Mouse (Mus musculus): ENCODE data around the gene Pik3cg. TPM values are rescaled to one million over a fixed set of nuclear protein-coding genes. Genes with fewer than 3 reads are reported as not detected.

The Pik3cg gene
- total and polyA plus RNA-seq, 2 experiments from 2014 or later, result 1.1 to 2.5 TPM

DNA sequence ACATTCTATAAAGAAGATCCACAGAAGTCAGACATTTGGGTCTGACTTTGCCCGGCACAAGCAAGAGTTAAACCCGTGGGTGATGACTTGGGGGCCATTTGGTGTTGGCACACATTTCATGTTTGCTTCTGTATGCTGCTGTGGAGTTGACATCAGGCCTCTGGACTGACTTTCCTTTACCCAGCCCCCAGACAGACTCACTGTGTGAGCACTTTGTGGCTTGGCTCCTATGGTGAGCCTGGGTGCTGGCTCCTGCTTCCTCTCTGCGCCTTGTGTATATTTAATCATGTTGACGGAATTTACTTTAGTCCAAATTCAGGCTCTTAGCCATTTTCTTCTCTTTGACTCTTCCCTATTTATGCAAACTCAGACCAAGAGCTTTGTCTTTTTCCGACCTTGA lies 69.6 kb downstream of the Pik3cg start:
- Histone ChIP-seq H3K27me3 (ENCODE audit: insufficient read depth, low read length) (no peaks in the 10 kb centered on the region), H3K9ac (replicated peaks; ENCODE audit: low read length) (no peak overlapping the region), H3K36me3 (ENCODE audit: insufficient read depth, low read length) (no peaks in the 10 kb centered on the region), H3K4me1 (ENCODE audit: insufficient read depth, low read length) (no peaks in the 10 kb centered on the region), H3K4me2 (ENCODE audit: low read depth, low read length) (no peak overlapping the region), H3K9me3 (ENCODE audit: low read length) (no peaks in the 10 kb centered on the region), H3K27ac (no peak overlapping the region), H3K4me3 (ENCODE audit: low read length) (no peak overlapping the region)
- no peak for ATAC-seq
- no peak for DNase-seq (ENCODE audit: low spot score)
- 82% methylated on average over 5 of the region's 5 CpGs for WGBS
- TF ChIP-seq CTCF (IDR thresholded peaks at IDR 0.05; ENCODE audit: low read depth), result no peak

DNA sequence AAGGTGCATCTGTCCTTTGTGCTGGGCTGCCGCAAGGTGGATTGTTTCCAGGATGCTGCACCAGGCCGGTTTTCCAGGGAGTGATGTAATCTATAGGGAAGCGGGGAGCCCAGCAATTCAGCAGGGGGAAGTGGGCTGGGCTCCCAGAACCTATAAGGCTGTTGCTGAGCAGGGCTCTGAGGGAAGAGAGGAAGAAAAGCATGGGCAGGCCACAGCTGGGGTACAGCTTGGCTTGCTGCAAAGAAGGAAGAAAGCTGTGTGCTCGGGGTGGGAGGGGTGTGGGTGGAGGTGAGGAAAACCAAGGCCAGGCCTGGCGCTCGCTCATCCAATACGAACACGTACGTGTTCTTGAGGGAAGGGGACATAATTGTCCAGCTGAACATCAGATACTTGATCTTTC lies 70.1 kb downstream of the Pik3cg start:
- Histone ChIP-seq H3K27ac (no peak overlapping the region), H3K9ac (replicated peaks; ENCODE audit: low read length) (no peak overlapping the region), H3K4me1 (ENCODE audit: insufficient read depth, low read length) (no peaks in the 10 kb centered on the region), H3K4me3 (ENCODE audit: low read length) (no peak overlapping the region), H3K9me3 (ENCODE audit: low read length) (no peaks in the 10 kb centered on the region), H3K27me3 (ENCODE audit: insufficient read depth, low read length) (no peaks in the 10 kb centered on the region), H3K4me2 (ENCODE audit: low read depth, low read length) (no peak overlapping the region), H3K36me3 (ENCODE audit: insufficient read depth, low read length) (no peaks in the 10 kb centered on the region)
- ATAC-seq (no peak), DNase-seq (ENCODE audit: low spot score) (no peak)
- WGBS, result 66% methylated on average over 9 of the region's 9 CpGs
- no peak for TF ChIP-seq CTCF (IDR thresholded peaks at IDR 0.05; ENCODE audit: low read depth)

DNA sequence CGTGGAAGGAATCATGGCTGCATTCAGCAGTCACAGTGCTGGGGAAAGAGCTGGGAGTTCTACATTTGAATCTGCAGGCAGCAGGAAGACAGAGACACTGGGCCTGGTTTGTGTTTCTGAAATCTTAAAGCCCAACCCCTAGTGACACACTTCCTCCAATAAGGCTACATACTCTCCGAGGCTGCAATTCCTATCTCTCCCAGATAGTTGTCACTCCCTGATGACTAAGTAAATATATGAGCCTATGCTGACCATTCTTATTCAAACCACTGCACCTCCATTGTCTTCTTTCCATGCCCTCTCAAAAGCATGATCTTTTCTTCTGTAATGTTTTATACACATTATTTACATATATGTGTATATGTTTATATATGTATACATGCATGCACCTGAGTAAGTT lies 70.9 kb downstream of the Pik3cg start:
- H3K4me1 ChIP-seq (ENCODE audit: insufficient read depth, low read length), result no peaks in the 10 kb centered on the region

DNA sequence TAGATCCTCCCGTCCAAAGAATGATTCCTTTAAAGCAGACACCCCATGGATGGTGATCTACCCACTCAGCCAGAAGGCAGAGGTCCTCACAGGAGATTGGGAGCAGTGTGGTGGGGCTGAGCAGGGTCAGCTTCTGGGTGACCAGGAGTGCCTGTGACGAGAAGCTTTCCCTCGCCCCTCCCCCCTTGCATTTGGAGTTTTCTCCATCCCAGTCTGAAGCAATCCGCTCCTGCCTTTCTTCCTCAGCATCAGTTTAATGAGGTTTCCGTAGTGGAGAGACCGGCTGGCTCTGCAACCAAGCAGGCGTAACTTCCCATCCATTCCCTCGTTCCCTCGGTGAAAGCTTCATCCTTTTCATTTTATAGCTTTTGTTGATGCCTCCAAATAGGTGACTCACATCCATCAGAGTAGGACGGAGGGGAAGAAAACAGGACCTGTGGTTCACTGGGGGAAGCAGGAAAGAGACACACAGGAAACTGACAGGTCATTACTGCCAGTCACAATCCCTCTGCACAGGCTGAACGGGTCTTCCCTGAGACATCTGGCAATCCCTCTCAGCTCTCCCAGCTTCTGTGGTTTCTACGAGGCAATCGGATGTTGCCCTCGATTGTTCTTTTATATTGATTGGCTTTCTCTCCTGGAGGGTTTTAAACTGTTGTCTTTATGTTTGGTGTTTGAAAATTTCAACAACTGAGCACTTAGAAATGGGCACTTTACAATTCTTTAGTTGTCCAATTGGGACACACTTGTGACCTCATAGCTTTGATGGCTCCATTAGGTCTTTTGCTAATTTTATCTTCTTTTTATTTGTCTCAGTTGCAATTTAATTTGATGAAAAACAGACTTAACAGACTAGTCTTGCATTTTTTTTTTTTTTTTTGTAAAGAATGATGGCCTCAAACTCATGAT lies 80.6 kb downstream of the Pik3cg start:
- DNase-seq (ENCODE audit: low spot score) (peak; percentile 20), ATAC-seq (peak; percentile 76)
- no peak overlapping the region for H3K9ac ChIP-seq (replicated peaks; ENCODE audit: low read length)
- TF ChIP-seq CTCF (IDR thresholded peaks at IDR 0.05; ENCODE audit: low read depth), result no peak
- 30% methylated on average over 14 of the region's 14 CpGs for WGBS
- no peaks in the 10 kb centered on the region for H3K4me1 ChIP-seq (ENCODE audit: insufficient read depth, low read length)
- H3K36me3 ChIP-seq (ENCODE audit: insufficient read depth, low read length), result no peaks in the 10 kb centered on the region
- H3K9me3 ChIP-seq (ENCODE audit: low read length), result no peaks in the 10 kb centered on the region
- peak overlapping the region; percentile 11; the same call in 1 of the 2 replicates for H3K4me3 ChIP-seq (ENCODE audit: low read length)
- H3K4me2 ChIP-seq (ENCODE audit: low read depth, low read length), result peak overlapping the region; percentile 30; the same call in 1 of the 2 replicates
- no peaks in the 10 kb centered on the region for H3K27me3 ChIP-seq (ENCODE audit: insufficient read depth, low read length)
- H3K27ac ChIP-seq, result no peak overlapping the region; the same call in 1 of the 2 replicates

More for the DNA sequence above, 70.9 kb downstream of the Pik3cg start:
- no peak for DNase-seq (ENCODE audit: low spot score)
- 77% methylated on average over 2 of the region's 2 CpGs for WGBS
- no peak overlapping the region for H3K27ac ChIP-seq
- H3K4me2 ChIP-seq (ENCODE audit: low read depth, low read length), result no peak overlapping the region
- TF ChIP-seq CTCF (IDR thresholded peaks at IDR 0.05; ENCODE audit: low read depth), result no peak
- ATAC-seq, result no peak
- H3K9ac ChIP-seq (replicated peaks; ENCODE audit: low read length), result no peak overlapping the region
- H3K9me3 ChIP-seq (ENCODE audit: low read length), result no peaks in the 10 kb centered on the region
- no peak overlapping the region for H3K4me3 ChIP-seq (ENCODE audit: low read length)
- no peaks in the 10 kb centered on the region for H3K36me3 ChIP-seq (ENCODE audit: insufficient read depth, low read length)
- H3K27me3 ChIP-seq (ENCODE audit: insufficient read depth, low read length), result no peaks in the 10 kb centered on the region

DNA sequence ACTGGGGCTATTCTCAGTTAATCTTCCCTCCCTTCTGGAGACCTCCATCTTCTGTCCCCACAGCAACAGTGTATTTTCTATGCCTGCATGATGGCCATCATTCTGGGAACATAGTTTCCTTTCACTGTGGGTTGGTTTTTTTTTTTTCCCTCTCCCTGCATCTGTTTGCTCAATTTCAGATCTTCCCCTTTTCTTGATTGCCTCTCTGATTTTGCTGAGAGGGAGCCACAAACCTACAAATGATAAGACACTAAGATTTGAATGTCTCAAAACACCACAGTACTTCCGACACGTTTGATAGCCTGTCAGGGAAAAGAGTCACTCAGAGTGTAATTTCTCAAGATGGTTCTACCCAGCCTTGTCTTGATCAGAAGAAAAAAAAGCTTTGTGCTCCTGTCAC lies 81.3 kb downstream of the Pik3cg start:
- H3K27me3 ChIP-seq (ENCODE audit: insufficient read depth, low read length), result no peaks in the 10 kb centered on the region
- H3K36me3 ChIP-seq (ENCODE audit: insufficient read depth, low read length), result no peaks in the 10 kb centered on the region
- WGBS, result 61% methylated on average over 2 of the region's 2 CpGs
- no peak for TF ChIP-seq CTCF (IDR thresholded peaks at IDR 0.05; ENCODE audit: low read depth)
- H3K4me1 ChIP-seq (ENCODE audit: insufficient read depth, low read length), result no peaks in the 10 kb centered on the region
- H3K4me3 ChIP-seq (ENCODE audit: low read length), result no peak overlapping the region
- no peak for DNase-seq (ENCODE audit: low spot score)
- H3K9me3 ChIP-seq (ENCODE audit: low read length), result no peaks in the 10 kb centered on the region
- no peak for ATAC-seq
- no peak overlapping the region; the same call in 1 of the 2 replicates for H3K27ac ChIP-seq
- H3K9ac ChIP-seq (replicated peaks; ENCODE audit: low read length), result no peak overlapping the region
- peak overlapping the region; percentile 30; the same call in 1 of the 2 replicates for H3K4me2 ChIP-seq (ENCODE audit: low read depth, low read length)

DNA sequence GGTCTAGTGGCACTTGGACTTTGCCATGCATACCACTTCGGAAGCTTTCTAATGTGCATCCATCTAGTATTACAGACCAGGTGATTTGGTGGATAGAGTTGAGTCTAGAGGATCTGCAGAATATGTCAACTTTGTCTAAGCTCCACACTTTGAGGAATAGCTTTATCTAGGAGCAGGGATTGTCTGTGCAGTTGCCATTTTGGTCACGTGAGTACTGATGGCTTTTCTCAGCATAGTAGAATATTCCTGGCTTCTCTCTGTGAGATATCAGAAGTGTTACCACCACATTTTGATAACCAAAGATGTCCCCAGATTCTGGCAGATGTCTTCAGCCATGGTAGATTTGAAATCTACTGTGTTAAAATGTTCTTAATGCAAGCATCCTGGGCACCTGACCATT lies 84.0 kb downstream of the Pik3cg start:
- H3K9ac ChIP-seq (replicated peaks; ENCODE audit: low read length), result no peak overlapping the region
- no peaks in the 10 kb centered on the region for H3K9me3 ChIP-seq (ENCODE audit: low read length)
- no peak overlapping the region for H3K27ac ChIP-seq
- DNase-seq (ENCODE audit: low spot score) (no peak), ATAC-seq (no peak)
- H3K4me2 ChIP-seq (ENCODE audit: low read depth, low read length), result no peak overlapping the region
- TF ChIP-seq CTCF (IDR thresholded peaks at IDR 0.05; ENCODE audit: low read depth), result no peak
- no peaks in the 10 kb centered on the region for H3K36me3 ChIP-seq (ENCODE audit: insufficient read depth, low read length)
- 95% methylated on average over 2 of the region's 2 CpGs for WGBS
- H3K4me1 ChIP-seq (ENCODE audit: insufficient read depth, low read length), result no peaks in the 10 kb centered on the region
- H3K4me3 ChIP-seq (ENCODE audit: low read length), result no peak overlapping the region
- H3K27me3 ChIP-seq (ENCODE audit: insufficient read depth, low read length), result no peaks in the 10 kb centered on the region

DNA sequence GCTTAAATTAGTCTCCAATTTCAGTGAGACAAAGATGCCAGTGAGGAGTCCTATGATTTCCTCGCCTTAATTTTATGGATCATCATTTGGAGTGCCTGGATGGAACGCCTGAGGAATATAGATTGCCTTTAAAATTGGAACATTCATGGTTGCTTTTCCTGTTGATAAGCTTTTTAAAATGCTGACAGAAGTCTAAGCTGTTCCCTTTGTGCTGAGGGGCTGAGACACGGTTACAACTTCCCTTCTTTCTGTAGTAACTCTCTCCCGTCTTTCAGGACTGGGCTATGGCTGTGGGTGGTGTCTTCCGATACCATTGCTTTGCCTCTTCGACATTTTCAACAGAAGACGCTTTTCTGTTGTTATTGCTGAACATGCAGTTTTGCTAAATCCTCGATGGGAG lies 84.4 kb downstream of the Pik3cg start:
- TF ChIP-seq CTCF (IDR thresholded peaks at IDR 0.05; ENCODE audit: low read depth), result no peak
- H3K27ac ChIP-seq, result no peak overlapping the region
- DNase-seq (ENCODE audit: low spot score) (no peak), ATAC-seq (no peak)
- H3K9me3 ChIP-seq (ENCODE audit: low read length), result no peaks in the 10 kb centered on the region
- whole genome bisulfite sequencing, result 79% methylated on average over 8 of the region's 8 CpGs
- H3K36me3 ChIP-seq (ENCODE audit: insufficient read depth, low read length), result no peaks in the 10 kb centered on the region
- H3K4me1 ChIP-seq (ENCODE audit: insufficient read depth, low read length), result no peaks in the 10 kb centered on the region
- H3K9ac ChIP-seq (replicated peaks; ENCODE audit: low read length), result no peak overlapping the region
- no peak overlapping the region for H3K4me2 ChIP-seq (ENCODE audit: low read depth, low read length)
- H3K27me3 ChIP-seq (ENCODE audit: insufficient read depth, low read length), result no peaks in the 10 kb centered on the region
- H3K4me3 ChIP-seq (ENCODE audit: low read length), result no peak overlapping the region

Measured in hindbrain, postnatal 0 days (tissue).